Mouse (Mus musculus): ENCODE results near the gene Abcc12. TPM values are rescaled to one million over a fixed set of nuclear protein-coding genes. Genes with fewer than 3 reads are reported as not detected.
A peak's percentile ranks its signal among the peaks of the same experiment; 100 is the strongest.

Gene Abcc12
- polyA plus RNA-seq, 1 experiment from 2014 or later: 0.08 TPM

DNA sequence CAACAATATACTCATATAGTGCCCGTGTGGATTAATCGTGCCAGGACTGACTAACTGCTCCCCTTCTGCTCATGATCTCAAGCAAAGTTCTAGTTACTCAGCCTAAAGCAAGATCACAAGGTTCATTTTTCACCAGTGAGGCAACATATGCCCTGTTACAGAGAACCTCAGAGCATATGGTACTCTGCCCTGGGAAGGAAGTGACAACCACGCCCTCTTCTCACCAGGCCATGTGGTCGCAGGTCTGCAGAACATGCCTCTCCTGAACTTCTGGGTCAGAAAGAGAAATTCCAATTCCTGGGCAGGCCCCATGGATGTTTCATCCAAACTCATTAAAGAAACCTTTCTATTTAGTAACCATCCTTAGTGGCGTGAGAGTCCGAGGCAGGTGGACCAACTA, 39.6 kb downstream of the Abcc12 start:
- 90% methylated on average over 6 of the region's 6 CpGs for whole genome bisulfite sequencing
- Histone ChIP-seq H3K9ac (ENCODE audit: low read length) (no peak overlapping the region), H3K27me3 (ENCODE audit: control insufficient read depth, insufficient read depth, low read length) (no peaks in the 10 kb centered on the region), H3K4me1 (ENCODE audit: control insufficient read depth, insufficient read depth, low read length) (no peaks in the 10 kb centered on the region), H3K4me3 (ENCODE audit: low read depth, low read length) (no peak overlapping the region), H3K27ac (ENCODE audit: low read depth, low read length) (no peak overlapping the region), H3K4me2 (ENCODE audit: low read depth) (no peak overlapping the region), H3K9me3 (ENCODE audit: control insufficient read depth, low read length) (no peaks in the 10 kb centered on the region), H3K36me3 (ENCODE audit: control insufficient read depth, insufficient read depth, low read length) (no peaks in the 10 kb centered on the region)
- DNase-seq (ENCODE audit: low spot score): no peak
- no peak for ATAC-seq (ENCODE audit: insufficient read depth, low FRiP score, low TSS enrichment)

DNA sequence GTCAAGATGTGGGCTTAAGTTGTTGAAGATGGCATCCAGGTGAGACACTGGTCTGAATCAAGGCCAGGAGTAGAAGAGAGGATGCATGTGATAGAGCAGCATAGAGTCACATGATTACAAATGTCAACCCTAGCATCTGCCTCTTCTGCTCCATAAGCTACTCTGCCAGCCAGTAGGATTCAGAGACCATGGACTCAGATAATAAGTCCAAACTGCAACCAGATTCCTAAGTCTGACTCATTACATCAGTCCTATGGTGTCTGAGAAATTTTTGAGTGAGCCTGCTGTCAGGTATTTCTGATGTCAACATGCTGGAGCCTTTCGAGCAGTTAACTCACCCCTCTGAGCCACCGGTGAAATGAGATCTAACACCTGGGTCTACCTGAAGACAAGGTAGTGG, 40.1 kb downstream of the Abcc12 start:
- no peak overlapping the region for H3K4me2 ChIP-seq (ENCODE audit: low read depth)
- ATAC-seq (ENCODE audit: insufficient read depth, low FRiP score, low TSS enrichment) (no peak), DNase-seq (ENCODE audit: low spot score) (no peak)
- H3K36me3 ChIP-seq (ENCODE audit: control insufficient read depth, insufficient read depth, low read length): no peaks in the 10 kb centered on the region
- H3K9me3 ChIP-seq (ENCODE audit: control insufficient read depth, low read length): no peaks in the 10 kb centered on the region
- 95% methylated on average over 2 of the region's 2 CpGs for WGBS
- no peak overlapping the region for H3K27ac ChIP-seq (ENCODE audit: low read depth, low read length)
- no peaks in the 10 kb centered on the region for H3K4me1 ChIP-seq (ENCODE audit: control insufficient read depth, insufficient read depth, low read length)
- H3K9ac ChIP-seq (ENCODE audit: low read length): no peak overlapping the region
- no peaks in the 10 kb centered on the region for H3K27me3 ChIP-seq (ENCODE audit: control insufficient read depth, insufficient read depth, low read length)
- no peak overlapping the region for H3K4me3 ChIP-seq (ENCODE audit: low read depth, low read length)

DNA sequence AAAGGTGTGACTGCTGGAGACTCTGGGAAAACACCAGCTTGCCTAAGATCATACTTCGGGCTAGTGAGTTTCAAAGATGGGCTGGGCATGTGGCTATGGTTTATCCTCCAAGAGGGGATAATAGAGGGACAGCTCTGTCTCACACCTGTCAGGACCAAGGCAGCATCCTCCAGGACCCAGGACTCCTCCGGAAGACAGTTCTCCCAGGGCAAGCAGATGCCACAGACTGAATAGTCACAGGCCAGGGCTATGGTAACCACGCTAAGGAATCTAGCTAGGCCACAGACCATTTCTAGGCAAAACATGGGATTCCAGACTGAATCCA, 43.9 kb downstream of the Abcc12 start:
- Histone ChIP-seq H3K36me3 (ENCODE audit: control insufficient read depth, insufficient read depth, low read length) (no peaks in the 10 kb centered on the region), H3K9ac (ENCODE audit: low read length) (no peak overlapping the region), H3K27ac (ENCODE audit: low read depth, low read length) (no peak overlapping the region), H3K4me3 (ENCODE audit: low read depth, low read length) (no peak overlapping the region), H3K4me2 (ENCODE audit: low read depth) (no peak overlapping the region), H3K4me1 (ENCODE audit: control insufficient read depth, insufficient read depth, low read length) (no peaks in the 10 kb centered on the region), H3K9me3 (ENCODE audit: control insufficient read depth, low read length) (no peaks in the 10 kb centered on the region), H3K27me3 (ENCODE audit: control insufficient read depth, insufficient read depth, low read length) (no peaks in the 10 kb centered on the region)
- DNase-seq (ENCODE audit: low spot score) (no peak), ATAC-seq (ENCODE audit: insufficient read depth, low FRiP score, low TSS enrichment) (no peak)
- 76% methylated on average over 3 of the region's 3 CpGs for WGBS

DNA sequence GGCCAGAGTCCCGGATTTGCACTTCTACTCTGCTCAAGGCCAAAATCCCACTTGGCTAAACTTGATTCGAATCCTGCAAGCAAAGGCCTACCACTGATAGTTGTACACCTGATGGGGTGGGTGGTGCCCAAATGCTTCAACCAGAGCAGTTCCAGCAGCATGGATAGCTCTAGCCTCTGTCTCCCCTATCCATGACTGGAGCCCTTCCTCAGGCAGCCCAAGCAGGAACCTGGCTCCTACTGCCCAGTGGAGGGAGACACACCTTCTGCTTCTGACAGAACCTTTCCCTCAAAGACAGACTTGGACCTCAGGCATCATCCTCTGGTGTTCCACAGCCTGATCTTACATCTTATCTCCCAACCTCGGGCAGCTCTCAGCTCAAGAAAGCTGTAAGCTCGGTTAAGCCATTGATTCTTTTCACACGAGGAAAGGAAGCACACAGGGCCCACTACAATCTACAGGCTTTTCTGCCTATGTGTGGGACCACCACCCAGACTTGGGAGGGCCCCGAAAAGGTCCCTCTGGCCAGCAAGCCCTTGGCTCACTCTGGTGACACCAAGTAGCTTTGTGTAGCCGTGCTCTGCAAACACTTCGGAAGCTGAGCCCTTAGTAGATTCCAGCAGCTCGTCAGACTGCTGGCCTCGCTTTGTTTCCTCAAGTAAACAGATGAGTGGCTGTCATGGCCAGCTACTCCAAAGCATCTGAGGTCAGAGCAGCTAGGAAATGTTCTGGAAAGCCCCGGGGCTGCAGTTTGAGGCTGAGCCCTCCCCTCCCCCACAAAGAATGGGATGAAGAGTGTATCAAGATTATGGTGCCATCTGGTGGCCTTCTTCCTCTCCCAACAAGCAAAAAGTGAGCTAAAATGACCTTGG, 44.5 kb downstream of the Abcc12 start:
- no peak overlapping the region for H3K27ac ChIP-seq (ENCODE audit: low read depth, low read length)
- peak; percentile 77 for DNase-seq (ENCODE audit: low spot score)
- WGBS: 65% methylated on average over 11 of the region's 11 CpGs
- H3K9me3 ChIP-seq (ENCODE audit: control insufficient read depth, low read length): no peaks in the 10 kb centered on the region
- H3K36me3 ChIP-seq (ENCODE audit: control insufficient read depth, insufficient read depth, low read length): no peaks in the 10 kb centered on the region
- H3K4me2 ChIP-seq (ENCODE audit: low read depth): no peak overlapping the region
- H3K27me3 ChIP-seq (ENCODE audit: control insufficient read depth, insufficient read depth, low read length): no peaks in the 10 kb centered on the region
- no peak for ATAC-seq (ENCODE audit: insufficient read depth, low FRiP score, low TSS enrichment)
- no peak overlapping the region for H3K9ac ChIP-seq (ENCODE audit: low read length)
- no peak overlapping the region for H3K4me3 ChIP-seq (ENCODE audit: low read depth, low read length)
- no peaks in the 10 kb centered on the region for H3K4me1 ChIP-seq (ENCODE audit: control insufficient read depth, insufficient read depth, low read length)

DNA sequence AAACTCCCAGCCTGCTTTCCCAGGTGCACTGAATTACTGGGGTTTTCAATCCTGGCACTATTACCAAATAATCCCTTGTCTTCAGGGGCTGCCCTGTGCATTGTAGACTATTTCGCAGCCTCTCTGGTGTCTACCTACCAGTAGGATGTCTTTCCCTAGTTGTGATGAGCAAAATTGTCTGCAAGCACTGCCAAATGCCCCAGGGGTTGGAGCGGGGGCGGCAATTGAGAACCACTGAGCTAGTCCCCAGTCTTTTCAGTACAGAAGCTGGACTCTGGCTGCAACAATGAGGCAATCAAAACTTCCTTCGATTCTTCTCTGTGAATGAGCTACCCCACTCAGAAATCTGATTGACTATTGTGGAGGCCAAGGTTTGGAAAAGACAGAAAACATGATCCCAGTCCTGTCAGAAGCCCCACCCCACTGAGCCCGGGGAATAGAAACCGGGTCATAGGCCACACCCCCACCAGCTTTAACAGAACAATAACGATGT, 45.4 kb downstream of the Abcc12 start:
- Histone ChIP-seq H3K4me2 (ENCODE audit: low read depth) (no peak overlapping the region), H3K27ac (ENCODE audit: low read depth, low read length) (no peak overlapping the region), H3K9ac (ENCODE audit: low read length) (no peak overlapping the region), H3K36me3 (ENCODE audit: control insufficient read depth, insufficient read depth, low read length) (no peaks in the 10 kb centered on the region), H3K9me3 (ENCODE audit: control insufficient read depth, low read length) (no peaks in the 10 kb centered on the region), H3K4me1 (ENCODE audit: control insufficient read depth, insufficient read depth, low read length) (no peaks in the 10 kb centered on the region), H3K27me3 (ENCODE audit: control insufficient read depth, insufficient read depth, low read length) (no peaks in the 10 kb centered on the region), H3K4me3 (ENCODE audit: low read depth, low read length) (no peak overlapping the region)
- ATAC-seq (ENCODE audit: insufficient read depth, low FRiP score, low TSS enrichment) (no peak), DNase-seq (ENCODE audit: low spot score) (no peak)
- 72% methylated on average over 7 of the region's 7 CpGs for WGBS

DNA sequence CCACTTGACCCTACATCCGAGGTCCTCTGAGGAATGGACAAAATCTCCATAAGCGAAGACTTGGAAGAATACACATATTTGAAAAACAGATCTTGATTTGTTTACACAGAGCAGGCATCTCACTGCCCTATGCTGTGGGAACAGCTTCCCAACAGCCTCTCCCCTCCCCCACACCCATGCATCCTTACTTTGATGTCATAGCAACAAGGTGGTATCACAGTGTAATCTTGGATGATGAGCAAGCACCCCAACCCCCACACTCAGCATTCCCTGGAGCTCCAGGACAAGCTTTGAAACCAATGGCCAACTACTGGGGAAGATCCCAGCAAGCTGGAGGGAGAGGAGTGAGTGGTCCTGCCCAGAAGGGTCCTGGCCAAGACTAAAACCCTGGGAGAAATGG, 50.8 kb downstream of the Abcc12 start:
- Histone ChIP-seq H3K9ac (ENCODE audit: low read length) (no peak overlapping the region), H3K27ac (ENCODE audit: low read depth, low read length) (no peak overlapping the region), H3K9me3 (ENCODE audit: control insufficient read depth, low read length) (no peaks in the 10 kb centered on the region), H3K4me1 (ENCODE audit: control insufficient read depth, insufficient read depth, low read length) (no peaks in the 10 kb centered on the region), H3K36me3 (ENCODE audit: control insufficient read depth, insufficient read depth, low read length) (no peaks in the 10 kb centered on the region), H3K4me3 (ENCODE audit: low read depth, low read length) (no peak overlapping the region), H3K27me3 (ENCODE audit: control insufficient read depth, insufficient read depth, low read length) (no peaks in the 10 kb centered on the region), H3K4me2 (ENCODE audit: low read depth) (no peak overlapping the region)
- no peak for DNase-seq (ENCODE audit: low spot score)
- no peak for ATAC-seq (ENCODE audit: insufficient read depth, low FRiP score, low TSS enrichment)
- 76% methylated on average over 2 of the region's 2 CpGs for WGBS

DNA sequence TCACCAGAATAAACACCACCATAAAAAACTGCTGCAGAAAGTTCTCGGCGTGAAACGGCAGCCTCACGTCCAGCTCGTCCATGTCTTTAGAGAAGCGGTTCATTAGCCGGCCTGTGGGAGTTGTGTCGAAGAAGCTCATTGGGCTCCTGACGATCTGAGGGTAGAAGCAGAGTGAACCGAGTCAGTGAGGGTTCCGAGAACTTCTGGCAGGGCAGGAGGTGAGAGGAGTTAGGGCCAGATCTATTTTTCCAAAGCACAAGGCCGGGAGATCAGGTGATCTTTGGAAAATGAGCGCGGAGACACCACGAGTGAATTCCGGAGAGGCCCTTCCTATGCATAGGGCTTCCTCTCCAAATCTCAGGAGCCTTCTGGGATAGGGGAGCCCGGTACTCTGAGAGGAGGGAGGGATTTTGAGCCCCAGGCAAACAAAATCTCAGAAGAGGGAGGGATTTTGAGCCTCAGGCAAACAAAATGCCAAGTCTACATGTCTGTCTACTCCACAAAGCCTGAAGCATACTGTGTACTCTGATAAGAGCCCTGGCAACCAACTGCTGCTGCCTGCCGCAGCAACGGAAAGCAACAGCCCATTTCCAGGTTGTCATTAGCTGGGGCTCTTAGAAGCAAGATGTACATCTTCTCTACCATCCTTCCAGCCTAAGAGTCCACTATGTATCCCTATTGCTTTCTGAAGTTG, 53.0 kb downstream of the Abcc12 start:
- Histone ChIP-seq H3K36me3 (ENCODE audit: control insufficient read depth, insufficient read depth, low read length) (no peaks in the 10 kb centered on the region), H3K4me1 (ENCODE audit: control insufficient read depth, insufficient read depth, low read length) (no peaks in the 10 kb centered on the region), H3K9me3 (ENCODE audit: control insufficient read depth, low read length) (no peaks in the 10 kb centered on the region), H3K9ac (ENCODE audit: low read length) (no peak overlapping the region), H3K27ac (ENCODE audit: low read depth, low read length) (no peak overlapping the region), H3K4me3 (ENCODE audit: low read depth, low read length) (no peak overlapping the region), H3K4me2 (ENCODE audit: low read depth) (no peak overlapping the region), H3K27me3 (ENCODE audit: control insufficient read depth, insufficient read depth, low read length) (no peaks in the 10 kb centered on the region)
- ATAC-seq (ENCODE audit: insufficient read depth, low FRiP score, low TSS enrichment) (no peak), DNase-seq (ENCODE audit: low spot score) (no peak)
- WGBS: 91% methylated on average over 19 of the region's 19 CpGs

DNA sequence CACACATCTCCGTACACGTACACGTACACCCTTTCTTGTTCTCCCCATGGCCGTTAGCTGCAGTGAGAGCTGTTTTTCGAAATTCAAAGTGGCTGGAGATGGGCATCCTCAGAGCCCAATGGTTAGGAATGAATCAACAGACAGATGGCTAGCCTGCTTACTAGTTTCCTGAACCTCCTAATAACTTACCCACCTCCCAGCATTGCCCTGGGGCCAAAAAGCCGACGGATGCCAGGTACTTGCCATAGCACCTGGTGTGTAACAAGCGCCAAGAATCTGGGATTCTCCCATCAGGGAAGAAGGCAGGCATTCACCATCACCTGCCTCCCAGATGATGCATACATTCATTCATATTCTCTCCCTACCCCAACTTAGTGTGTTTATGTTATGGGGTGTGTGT, 53.7 kb downstream of the Abcc12 start:
- H3K27me3 ChIP-seq (ENCODE audit: control insufficient read depth, insufficient read depth, low read length): no peaks in the 10 kb centered on the region
- H3K9me3 ChIP-seq (ENCODE audit: control insufficient read depth, low read length): no peaks in the 10 kb centered on the region
- H3K4me3 ChIP-seq (ENCODE audit: low read depth, low read length): no peak overlapping the region
- 92% methylated on average over 8 of the region's 8 CpGs for WGBS
- no peaks in the 10 kb centered on the region for H3K4me1 ChIP-seq (ENCODE audit: control insufficient read depth, insufficient read depth, low read length)
- no peaks in the 10 kb centered on the region for H3K36me3 ChIP-seq (ENCODE audit: control insufficient read depth, insufficient read depth, low read length)
- H3K9ac ChIP-seq (ENCODE audit: low read length): no peak overlapping the region
- no peak overlapping the region for H3K27ac ChIP-seq (ENCODE audit: low read depth, low read length)
- no peak for ATAC-seq (ENCODE audit: insufficient read depth, low FRiP score, low TSS enrichment)
- no peak for DNase-seq (ENCODE audit: low spot score)
- H3K4me2 ChIP-seq (ENCODE audit: low read depth): no peak overlapping the region

DNA sequence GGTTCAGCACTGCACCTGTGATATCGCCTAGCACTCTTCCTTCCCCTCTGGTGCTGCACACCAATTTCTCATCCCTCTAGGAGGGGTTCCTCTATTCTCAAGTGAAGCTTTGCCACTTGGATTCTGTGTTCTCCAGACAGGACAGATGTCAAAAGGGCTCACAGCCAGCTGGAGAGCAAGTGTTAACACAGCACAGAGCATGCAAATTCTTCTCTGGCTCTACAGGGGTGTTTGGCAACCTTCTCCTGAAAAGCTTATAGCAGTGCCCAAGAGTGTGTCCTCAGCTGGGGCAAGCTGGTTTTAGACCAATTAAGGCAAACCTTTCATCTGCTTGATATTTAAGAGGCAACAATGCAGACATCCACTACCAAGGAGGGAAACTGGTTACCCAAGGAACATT, 66.3 kb downstream of the Abcc12 start:
- no peak overlapping the region for H3K9ac ChIP-seq (ENCODE audit: low read length)
- no peaks in the 10 kb centered on the region for H3K27me3 ChIP-seq (ENCODE audit: control insufficient read depth, insufficient read depth, low read length)
- H3K27ac ChIP-seq (ENCODE audit: low read depth, low read length): no peak overlapping the region
- no peak for DNase-seq (ENCODE audit: low spot score)
- 80% methylated on average over 1 of the region's 1 CpGs for WGBS
- ATAC-seq (ENCODE audit: insufficient read depth, low FRiP score, low TSS enrichment): no peak
- H3K9me3 ChIP-seq (ENCODE audit: control insufficient read depth, low read length): no peaks in the 10 kb centered on the region
- no peak overlapping the region for H3K4me2 ChIP-seq (ENCODE audit: low read depth)
- no peaks in the 10 kb centered on the region for H3K36me3 ChIP-seq (ENCODE audit: control insufficient read depth, insufficient read depth, low read length)
- H3K4me1 ChIP-seq (ENCODE audit: control insufficient read depth, insufficient read depth, low read length): no peaks in the 10 kb centered on the region
- no peak overlapping the region for H3K4me3 ChIP-seq (ENCODE audit: low read depth, low read length)

All from neural tube, embryonic 11.5 days (tissue).